Mouse (Mus musculus): Measurements from ENCODE around the gene Farp1.

DNA sequence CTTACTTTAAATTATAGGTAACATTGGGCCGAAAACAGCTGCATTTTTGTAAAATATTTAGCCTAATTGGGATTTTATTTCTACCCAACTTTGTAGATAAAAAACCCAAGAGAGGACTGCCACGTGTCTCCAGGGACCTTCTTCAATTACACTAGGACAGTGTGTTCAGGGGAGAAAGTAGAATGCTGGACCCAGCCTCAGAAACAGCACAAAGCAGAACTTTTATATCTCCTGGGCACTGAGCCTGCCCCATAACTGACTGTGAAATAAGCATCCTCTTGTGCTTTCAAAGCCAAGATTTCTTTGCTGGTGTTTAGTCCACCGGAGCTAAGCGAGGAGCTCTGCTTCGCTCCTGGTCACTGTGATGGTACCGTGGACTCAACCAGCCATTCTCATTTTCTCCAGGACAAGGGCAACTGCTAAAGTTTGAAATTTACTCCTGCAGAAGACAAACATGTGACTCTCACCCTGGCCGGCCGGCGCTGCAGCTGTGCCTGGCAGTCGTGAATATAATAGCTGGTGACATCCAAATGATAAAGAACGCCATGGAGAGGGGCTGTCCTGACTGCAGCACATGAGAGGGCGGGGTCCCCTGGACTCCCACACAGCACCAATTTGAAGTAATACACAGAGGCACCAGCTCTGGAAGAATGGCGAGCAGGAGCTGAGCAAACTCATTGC, 281.8 kb downstream of the Farp1 start:
- no peak for TF ChIP-seq CTCF (IDR thresholded peaks at IDR 0.05; ENCODE audit: control insufficient read depth, insufficient read depth, insufficient read length)
- TF ChIP-seq FOSL1 (IDR thresholded peaks at IDR 0.05; ENCODE audit: insufficient read depth, low read length, poor library complexity, severe bottlenecking): no peak
- TF ChIP-seq USF1 (IDR thresholded peaks at IDR 0.05; ENCODE audit: low read depth): no peak
